Mouse (Mus musculus) CD8-positive naive resting alpha-beta T cell, adult 2 months (primary cell): ENCODE results near the gene Mgarp.
"Not testable (repeated sequence)": the region's sequence is repeated elsewhere in the genome, so short reads cannot be mapped to it uniquely, and the experiment has no call there.

Source experiments
- DNase-seq, 2 experiments: peaks; one replicate each; pipeline ENCODE4 v3.0.0; 2022; ENCODE audit warnings: low read depth in 2 of 2, low spot score in 2 of 2

The Mgarp gene

GRCm38 (mm10) chr3:51397700-51398299, 1.3 kb upstream of the Mgarp start:
- no peak for DNase-seq

DNA sequence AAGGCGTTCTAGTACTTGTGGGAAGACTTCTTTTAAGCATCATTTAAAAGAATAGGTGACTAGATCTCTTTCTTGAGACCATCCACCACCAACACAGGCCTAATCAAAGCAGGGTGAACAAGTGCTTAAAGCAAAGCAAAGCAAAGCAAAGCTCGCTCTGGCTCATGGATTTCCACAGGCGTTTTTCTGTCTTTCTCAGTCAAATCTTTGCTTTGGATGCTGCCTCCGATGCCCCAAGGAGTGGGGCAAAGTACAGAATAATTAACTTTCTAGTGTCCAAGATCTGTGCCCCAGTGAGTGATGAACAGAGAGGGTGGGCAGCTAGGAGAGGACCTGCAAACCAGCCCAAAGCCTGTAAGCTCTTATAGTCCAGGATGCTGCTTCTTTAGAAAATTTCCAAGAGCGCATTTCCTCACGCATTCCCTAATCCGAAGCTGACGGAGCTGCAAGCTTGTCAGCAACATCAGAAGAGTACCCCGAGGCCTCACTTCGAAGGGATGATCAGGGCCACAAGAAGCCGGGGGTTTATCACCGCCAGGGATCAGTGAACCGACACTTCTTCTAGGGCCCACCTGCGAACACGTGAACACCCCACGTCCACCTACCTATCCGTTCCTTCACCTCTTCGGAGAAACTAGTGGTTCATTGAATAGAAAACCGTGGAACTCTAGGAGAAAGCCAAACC, 935 bp downstream of the Mgarp start:
- no peak for DNase-seq

GRCm38 (mm10) chr3:51394881-51395280, 1.7 kb downstream of the Mgarp start:
- no peak for DNase-seq

- DNase-seq: no peak
These were observed 2.9 kb downstream of the Mgarp start for GRCm38 (mm10) chr3:51393651-51394050.

DNA sequence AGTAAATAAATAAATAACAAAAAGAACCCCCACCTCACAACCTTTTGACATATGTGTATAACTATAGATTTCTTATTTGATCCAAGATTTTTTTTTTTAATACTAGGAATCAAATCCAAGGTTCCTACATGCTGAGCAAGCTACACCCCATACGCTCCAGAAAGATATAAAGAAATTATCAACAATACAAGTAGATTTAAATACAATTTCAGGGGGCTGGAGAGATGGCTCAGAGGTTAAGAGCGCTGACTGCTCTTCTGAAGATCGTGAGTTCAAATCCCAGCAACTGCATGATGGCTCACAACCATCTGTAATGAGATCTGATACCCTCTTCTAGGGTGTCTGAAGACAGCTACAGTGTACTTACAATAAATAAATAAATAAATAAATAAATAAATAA, 3.5 kb downstream of the Mgarp start:
- not testable (repeated sequence) for DNase-seq

GRCm38 (mm10) chr3:51391591-51391990, 4.9 kb downstream of the Mgarp start:
- DNase-seq: no peak

DNA sequence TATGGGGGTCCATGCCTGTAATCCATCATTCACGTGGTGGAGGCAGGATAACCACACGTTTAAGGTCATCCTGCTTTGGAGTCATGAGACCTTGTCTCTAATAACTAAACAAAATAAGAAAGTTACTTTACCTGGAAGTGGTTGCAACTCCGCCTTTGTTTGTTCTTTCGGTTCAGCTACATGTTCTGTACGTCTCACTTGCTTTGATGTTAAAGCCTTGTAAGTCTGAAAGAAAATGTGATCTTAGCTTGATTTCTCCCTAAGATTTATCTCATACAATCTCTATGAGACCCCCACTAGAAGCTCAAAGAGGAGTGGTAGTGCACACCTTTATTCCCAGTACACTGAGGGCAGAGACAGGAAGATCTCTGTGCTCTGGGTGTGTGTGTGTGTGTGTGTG, 5.4 kb downstream of the Mgarp start:
- DNase-seq: no peak

DNA sequence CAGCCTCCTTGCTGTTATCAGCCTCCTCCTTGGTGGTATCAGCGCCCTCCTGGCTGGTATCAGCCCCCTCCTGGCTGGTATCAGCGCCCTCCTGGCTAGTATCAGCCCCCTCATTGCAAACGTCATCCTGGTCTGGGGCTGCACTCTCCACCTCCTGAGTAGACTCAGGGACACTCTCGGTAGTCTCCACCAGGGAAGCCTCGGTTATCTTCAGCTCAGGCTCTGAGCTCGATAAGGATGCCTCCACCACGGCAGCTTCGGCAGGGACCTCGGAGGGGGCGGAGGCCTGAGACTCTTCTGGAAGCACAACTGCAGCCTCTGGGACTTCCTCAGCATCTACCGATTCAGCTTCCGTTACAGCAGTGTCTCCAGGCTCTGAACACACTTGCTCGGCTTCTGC, 7.6 kb downstream of the Mgarp start:
- DNase-seq: no peak

- no peak for DNase-seq
These were observed 8.6 kb downstream of the Mgarp start for GRCm38 (mm10) chr3:51387868-51388381.

GRCm38 (mm10) chr3:51387134-51387451, 9.4 kb downstream of the Mgarp start:
- no peak for DNase-seq

- no peak for DNase-seq
These were observed 10.0 kb downstream of the Mgarp start for GRCm38 (mm10) chr3:51386441-51387133.

GRCm38 (mm10) chr3:51383409-51383808, 13.1 kb downstream of the Mgarp start:
- DNase-seq: no peak

DNA sequence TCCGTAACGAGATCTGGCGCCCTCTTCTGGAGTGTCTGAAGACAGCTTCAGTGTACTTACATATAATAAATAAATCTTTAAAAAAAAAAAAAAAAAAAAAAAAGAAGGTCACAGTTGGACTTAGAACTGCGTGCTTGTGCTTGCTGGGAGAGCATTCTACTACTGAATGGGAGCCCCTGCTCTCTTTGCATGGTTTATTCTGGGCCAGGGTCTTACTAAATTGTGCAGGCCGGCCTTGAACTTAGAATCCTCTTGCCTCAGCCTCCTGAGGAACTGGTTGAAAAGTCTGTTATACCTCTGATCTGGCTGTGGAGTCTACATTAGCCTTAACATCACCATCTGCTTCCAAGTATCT, 15.9 kb downstream of the Mgarp start:
- DNase-seq: no peak

DNA sequence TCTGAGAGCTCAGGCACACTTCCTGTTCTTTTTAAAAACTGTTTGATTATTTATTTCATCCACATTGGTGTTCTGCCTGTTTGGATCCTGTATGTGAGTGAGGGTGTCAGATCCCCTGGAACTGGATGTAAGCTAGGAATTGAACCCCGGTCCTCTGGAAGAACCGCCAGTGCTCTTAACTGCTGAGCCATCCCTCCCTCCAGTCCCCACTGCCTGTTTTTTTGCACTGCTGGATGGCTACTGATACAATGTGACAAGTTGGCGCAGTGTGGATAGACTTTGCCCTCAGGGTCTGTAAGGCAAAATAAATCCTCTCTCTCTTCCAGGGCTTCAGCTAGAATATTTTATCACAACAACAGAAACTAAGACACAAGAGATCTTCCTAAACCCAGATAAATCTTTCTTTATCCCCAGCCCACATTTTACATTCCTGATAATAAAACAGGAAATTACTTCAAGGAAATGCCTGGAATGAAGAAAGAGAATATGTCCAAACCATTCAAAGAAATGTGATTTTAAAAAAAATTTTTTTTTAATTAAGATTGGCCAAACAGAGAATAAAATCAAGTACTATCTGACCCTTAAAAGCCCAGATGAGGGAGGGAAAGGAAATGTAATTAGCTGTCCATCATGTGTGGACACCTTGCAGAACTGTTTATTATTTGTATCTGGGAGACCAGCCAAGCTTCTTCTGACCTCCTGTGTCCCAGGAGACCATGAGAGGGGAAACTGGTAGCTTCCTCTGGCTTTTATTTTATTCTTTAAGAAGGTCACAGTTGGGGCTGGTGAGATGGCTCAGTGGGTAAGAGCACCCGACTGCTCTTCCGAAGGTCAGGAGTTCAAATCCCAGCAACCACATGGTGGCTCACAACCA, 16.5 kb downstream of the Mgarp start:
- DNase-seq: no peak

GRCm38 (mm10) chr3:51378665-51378946, 17.9 kb downstream of the Mgarp start:
- no peak for DNase-seq

- DNase-seq: peak in 1 of 2 experiments; percentile 33
These were observed 18.5 kb downstream of the Mgarp start for GRCm38 (mm10) chr3:51377878-51378664.

- DNase-seq: peak; percentile 45 to 61
These were observed 21.0 kb downstream of the Mgarp start for GRCm38 (mm10) chr3:51375307-51376265.

- DNase-seq: no peak
These were observed 23.0 kb downstream of the Mgarp start for GRCm38 (mm10) chr3:51373544-51373943.

DNA sequence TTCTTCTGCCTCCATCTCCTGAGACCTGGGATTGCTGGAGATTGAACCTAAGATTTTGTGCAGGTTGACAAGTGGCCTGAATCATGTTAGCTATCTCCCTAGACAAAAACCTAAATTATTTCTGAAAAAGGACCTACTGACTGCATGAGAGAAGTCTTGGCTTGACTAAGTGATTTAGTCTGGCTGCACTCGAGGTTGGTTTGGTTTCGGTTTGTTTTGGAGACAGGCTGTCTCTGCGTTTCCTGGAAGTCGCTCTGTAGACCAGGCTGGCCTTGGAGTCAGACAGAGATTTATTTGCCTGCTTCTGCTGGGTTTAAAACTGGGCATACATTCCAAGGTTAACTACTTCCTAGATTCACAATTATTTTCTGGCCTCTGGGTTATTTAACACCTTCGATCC, 23.7 kb downstream of the Mgarp start:
- DNase-seq: no peak

DNA sequence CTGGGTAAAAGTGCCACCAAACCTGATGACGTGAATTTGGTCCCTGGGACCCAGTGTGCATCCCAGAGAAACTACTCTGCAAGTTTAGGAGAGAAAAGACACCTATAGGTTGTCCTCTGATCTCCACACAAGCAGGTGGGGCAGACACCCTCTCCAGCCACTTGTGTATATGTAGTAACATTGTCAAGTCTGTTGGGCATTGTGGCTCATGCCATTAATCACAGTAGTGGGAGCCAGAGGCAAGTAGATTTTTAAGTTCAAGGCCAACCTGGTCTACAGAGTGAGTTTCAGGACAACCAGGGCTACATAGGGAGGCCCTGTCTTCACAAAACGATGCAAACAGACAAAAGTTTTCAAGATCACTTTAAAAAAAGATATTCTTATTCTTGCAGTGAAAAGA, 24.7 kb downstream of the Mgarp start:
- no peak for DNase-seq
